Mouse (Mus musculus) erythroid progenitor cell, adult 5-6 weeks (primary cell): ENCODE measurements around the gene Gm7534. TPM values are rescaled to one million over a fixed set of nuclear protein-coding genes. Genes with fewer than 3 reads are reported as not detected.
"Not testable (repeated sequence)": the region's sequence is repeated elsewhere in the genome, so short reads cannot be mapped to it uniquely, and the experiment has no call there.

Source experiments
- ATAC-seq: replicated peaks from 2 replicates; pipeline ENCODE4 v1.8.0; 2016; ENCODE audit warnings: moderate number of reproducible peaks, mild to moderate bottlenecking, moderate TSS enrichment, inconsistent platforms; ENCODE audit not compliant: poor library complexity, low FRiP score, severe bottlenecking
- total RNA-seq, 2 experiments: library from RNA; stranded (forward) in 1 of 2; stranded (reverse) in 1 of 2; fragments of 150-400 nt in 1 of 2; fragments of 186-747, 209-891 nt in 1 of 2; gene quantifications; 2 replicates each; pipeline versions ENCODE4 v1.2.3 to v1.2.4; 2015 to 2017; ENCODE audit warnings: low replicate concordance in 2 of 2

Gm7534 gene
- total RNA-seq, 2 experiments from 2014 or later = not detected

GRCm38 (mm10) chr4:134152112-134152511 is 50.7 kb downstream of the Gm7534 start:
- no peak for ATAC-seq

GRCm38 (mm10) chr4:134149389-134149788 is 53.4 kb downstream of the Gm7534 start:
- no peak for ATAC-seq

- not testable (repeated sequence) for ATAC-seq
Observed at GRCm38 (mm10) chr4:134144297-134144696, 58.5 kb downstream of the Gm7534 start.

Other genes with a start within 250 kb of the Gm7534 start
- gene Hmgn2, start 234.4 kb downstream of the Gm7534 start, total RNA-seq (2015; ENCODE audit: low replicate concordance) = 1,062 and 1,086 TPM in 2 replicates
- 532 and 653 TPM in 2 replicates for gene Hmgn2, start 234.4 kb downstream of the Gm7534 start, total RNA-seq (2017; ENCODE audit: low replicate concordance)
- 9.4 and 10.1 TPM in 2 replicates for gene Dhdds, start 202.1 kb downstream of the Gm7534 start, total RNA-seq (2015; ENCODE audit: low replicate concordance)
- 10.1 and 12.1 TPM in 2 replicates for gene Dhdds, start 202.1 kb downstream of the Gm7534 start, total RNA-seq (2017; ENCODE audit: low replicate concordance)
- 1.1 and 2.1 TPM in 2 replicates for gene Lin28a, start 184.2 kb downstream of the Gm7534 start, total RNA-seq (2015; ENCODE audit: low replicate concordance)
- gene Lin28a, start 184.2 kb downstream of the Gm7534 start, total RNA-seq (2017; ENCODE audit: low replicate concordance) = 1.0 and 2.2 TPM in 2 replicates
- gene Zfp683, start 149.2 kb downstream of the Gm7534 start, total RNA-seq (2015; ENCODE audit: low replicate concordance) = not detected in 2 replicates
- not detected in 2 replicates for gene Zfp683, start 149.2 kb downstream of the Gm7534 start, total RNA-seq (2017; ENCODE audit: low replicate concordance)
- gene Crybg2, start 142.2 kb downstream of the Gm7534 start, total RNA-seq (2015; ENCODE audit: low replicate concordance) = 5.0 TPM in 1 of 2 replicates, not detected in the other
- not detected in 2 replicates for gene Crybg2, start 142.2 kb downstream of the Gm7534 start, total RNA-seq (2017; ENCODE audit: low replicate concordance)
- 157 and 288 TPM in 2 replicates for gene Cd52, start 107.9 kb downstream of the Gm7534 start, total RNA-seq (2015; ENCODE audit: low replicate concordance)
- 103 and 211 TPM in 2 replicates for gene Cd52, start 107.9 kb downstream of the Gm7534 start, total RNA-seq (2017; ENCODE audit: low replicate concordance)
- not detected in 2 replicates for gene Ubxn11, start 100.4 kb downstream of the Gm7534 start, total RNA-seq (2015; ENCODE audit: low replicate concordance)
- 4.5 TPM in 1 of 2 replicates, not detected in the other for gene Ubxn11, start 100.4 kb downstream of the Gm7534 start, total RNA-seq (2017; ENCODE audit: low replicate concordance)
- gene Sh3bgrl3, start 74.2 kb downstream of the Gm7534 start, total RNA-seq (2015; ENCODE audit: low replicate concordance) = 129 and 180 TPM in 2 replicates
- gene Sh3bgrl3, start 74.2 kb downstream of the Gm7534 start, total RNA-seq (2017; ENCODE audit: low replicate concordance) = 22.6 and 67.0 TPM in 2 replicates
- gene Cep85, start 15.9 kb downstream of the Gm7534 start, total RNA-seq (2015; ENCODE audit: low replicate concordance) = 91.4 and 93.3 TPM in 2 replicates
- gene Cep85, start 15.9 kb downstream of the Gm7534 start, total RNA-seq (2017; ENCODE audit: low replicate concordance) = 105 and 118 TPM in 2 replicates
- gene Catsper4, start 24.4 kb upstream of the Gm7534 start, total RNA-seq (2015; ENCODE audit: low replicate concordance) = not detected in 2 replicates
- not detected in 2 replicates for gene Catsper4, start 24.4 kb upstream of the Gm7534 start, total RNA-seq (2017; ENCODE audit: low replicate concordance)
- not detected in 2 replicates for gene Cnksr1, start 35.4 kb upstream of the Gm7534 start, total RNA-seq (2015; ENCODE audit: low replicate concordance)
- gene Cnksr1, start 35.4 kb upstream of the Gm7534 start, total RNA-seq (2017; ENCODE audit: low replicate concordance) = not detected in 2 replicates
- not detected in 2 replicates for gene E130218I03Rik, start 40.7 kb upstream of the Gm7534 start, total RNA-seq (2015; ENCODE audit: low replicate concordance)
- not detected in 2 replicates for gene E130218I03Rik, start 40.7 kb upstream of the Gm7534 start, total RNA-seq (2017; ENCODE audit: low replicate concordance)
- 2.2 and 4.6 TPM in 2 replicates for gene Zfp593, start 42.6 kb upstream of the Gm7534 start, total RNA-seq (2015; ENCODE audit: low replicate concordance)
- gene Zfp593, start 42.6 kb upstream of the Gm7534 start, total RNA-seq (2017; ENCODE audit: low replicate concordance) = not detected in 2 replicates
- not detected in 2 replicates for gene Gm30191, start 43.9 kb upstream of the Gm7534 start, total RNA-seq (2015; ENCODE audit: low replicate concordance)
- gene Gm30191, start 43.9 kb upstream of the Gm7534 start, total RNA-seq (2017; ENCODE audit: low replicate concordance) = not detected in 2 replicates
- not detected in 2 replicates for gene Grrp1, start 51.1 kb upstream of the Gm7534 start, total RNA-seq (2015; ENCODE audit: low replicate concordance)
- gene Grrp1, start 51.1 kb upstream of the Gm7534 start, total RNA-seq (2017; ENCODE audit: low replicate concordance) = not detected in 2 replicates
- 39.4 and 45.4 TPM in 2 replicates for gene Pdik1l, start 84.9 kb upstream of the Gm7534 start, total RNA-seq (2015; ENCODE audit: low replicate concordance)
- 52.6 and 53.7 TPM in 2 replicates for gene Pdik1l, start 84.9 kb upstream of the Gm7534 start, total RNA-seq (2017; ENCODE audit: low replicate concordance)
- not detected in 2 replicates for gene Trim63, start 112.1 kb upstream of the Gm7534 start, total RNA-seq (2015; ENCODE audit: low replicate concordance)
- gene Trim63, start 112.1 kb upstream of the Gm7534 start, total RNA-seq (2017; ENCODE audit: low replicate concordance) = not detected in 2 replicates
- not detected in 2 replicates for gene Slc30a2, start 140.2 kb upstream of the Gm7534 start, total RNA-seq (2015; ENCODE audit: low replicate concordance)
- gene Slc30a2, start 140.2 kb upstream of the Gm7534 start, total RNA-seq (2017; ENCODE audit: low replicate concordance) = not detected in 2 replicates
- gene Extl1, start 180.8 kb upstream of the Gm7534 start, total RNA-seq (2015; ENCODE audit: low replicate concordance) = not detected in 2 replicates
- gene Extl1, start 180.8 kb upstream of the Gm7534 start, total RNA-seq (2017; ENCODE audit: low replicate concordance) = not detected in 2 replicates
- gene Pafah2, start 193.3 kb upstream of the Gm7534 start, total RNA-seq (2015; ENCODE audit: low replicate concordance) = 1.8 and 4.2 TPM in 2 replicates
- gene Pafah2, start 193.3 kb upstream of the Gm7534 start, total RNA-seq (2017; ENCODE audit: low replicate concordance) = 0.77 and 5.4 TPM in 2 replicates